Mouse (Mus musculus) heart, adult 11 months (tissue): Measurements from ENCODE around the gene Acap2.
A peak's percentile ranks its signal among the peaks of the same experiment; 100 is the strongest.

Source experiments
- DNase-seq: peaks from one replicate; pipeline ENCODE4 v3.0.0; 2022

Acap2 gene

GRCm38 (mm10) chr16:31077396-31077795, 123.6 kb downstream of the Acap2 start:
- DNase-seq, result peak; percentile 89

GRCm38 (mm10) chr16:31076436-31076835, 124.6 kb downstream of the Acap2 start:
- DNase-seq, result peak; percentile 91

GRCm38 (mm10) chr16:31074324-31074908, 126.6 kb downstream of the Acap2 start:
- DNase-seq, result peak; percentile 55

GRCm38 (mm10) chr16:31071731-31072130, 129.3 kb downstream of the Acap2 start:
- peak; percentile 85 for DNase-seq

- peak; percentile 98 for DNase-seq
Measured at GRCm38 (mm10) chr16:31070358-31071133, 130.5 kb downstream of the Acap2 start.

GRCm38 (mm10) chr16:31069211-31070166, 131.6 kb downstream of the Acap2 start:
- peak; percentile 93 for DNase-seq

- peak; percentile 97 for DNase-seq
Measured at GRCm38 (mm10) chr16:31068280-31068679, 132.8 kb downstream of the Acap2 start.

GRCm38 (mm10) chr16:31066344-31067098, 134.5 kb downstream of the Acap2 start:
- DNase-seq, result peak; percentile 98

GRCm38 (mm10) chr16:31064782-31065181, 136.3 kb downstream of the Acap2 start:
- peak; percentile 79 for DNase-seq

- peak; percentile 81 for DNase-seq
Measured at GRCm38 (mm10) chr16:31062918-31063317, 138.1 kb downstream of the Acap2 start.

GRCm38 (mm10) chr16:31061246-31061880, 139.7 kb downstream of the Acap2 start:
- peak; percentile 98 for DNase-seq

GRCm38 (mm10) chr16:31060714-31061113, 140.3 kb downstream of the Acap2 start:
- peak; percentile 88 for DNase-seq

- DNase-seq, result peak; percentile 92
Measured at GRCm38 (mm10) chr16:31060226-31060625, 140.8 kb downstream of the Acap2 start.

GRCm38 (mm10) chr16:31059730-31060129, 141.3 kb downstream of the Acap2 start:
- peak; percentile 85 for DNase-seq

GRCm38 (mm10) chr16:31052812-31053211, 148.2 kb downstream of the Acap2 start:
- DNase-seq, result peak; percentile 90

GRCm38 (mm10) chr16:31052177-31052726, 148.8 kb downstream of the Acap2 start:
- DNase-seq, result peak; percentile 86

GRCm38 (mm10) chr16:31050701-31051100, 150.3 kb downstream of the Acap2 start:
- no peak for DNase-seq

GRCm38 (mm10) chr16:31048194-31048593, 152.9 kb downstream of the Acap2 start:
- DNase-seq, result peak; percentile 88

GRCm38 (mm10) chr16:31047186-31047898, 153.7 kb downstream of the Acap2 start:
- DNase-seq, result peak; percentile 82

- DNase-seq, result peak; percentile 88
Measured at GRCm38 (mm10) chr16:31046217-31046659, 154.8 kb downstream of the Acap2 start.

GRCm38 (mm10) chr16:31045211-31045610, 155.8 kb downstream of the Acap2 start:
- DNase-seq, result no peak
